ENCODE assay signal across 8 mouse cellular contexts in genomic region chr13:35798645-35799044, GRCm38 (mm10).
DNase-seq lines count a peak whose midpoint lies in the region; ATAC-seq and TF ChIP-seq lines count a peak whose summit lies in the region.

No protein-coding gene starts in this region.

- no peak overlapping the region for H3K4me3 ChIP-seq in kidney, adult 2 months (ENCODE audit: insufficient read depth, low read depth, low read length)
- H3K4me3 ChIP-seq in embryonic facial prominence, embryonic 11.5 days (ENCODE audit: low read depth, low read length) = no peak overlapping the region
- H3K4me3 ChIP-seq in liver, embryonic 13.5 days (replicated peaks) = no peak overlapping the region
- no peak overlapping the region for H3K4me3 ChIP-seq in stomach, postnatal 0 days (ENCODE audit: low read depth, low read length)
- no peak overlapping the region for H3K4me3 ChIP-seq in kidney, embryonic 15.5 days (replicated peaks)

- TF ChIP-seq EP300 in stomach, postnatal 0 days (optimal IDR thresholded peaks at IDR 0.05) = no peak

- no peaks in the 10 kb centered on the region; the same call in 1 of the 2 replicates for H3K9me3 ChIP-seq in embryonic facial prominence, embryonic 11.5 days (replicated peaks; ENCODE audit: control insufficient read depth, low read length)
- H3K9me3 ChIP-seq in liver, embryonic 13.5 days (replicated peaks) = no peaks in the 10 kb centered on the region
- H3K9me3 ChIP-seq in stomach, postnatal 0 days (ENCODE audit: control insufficient read depth, low read length) = no peaks in the 10 kb centered on the region
- no peaks in the 10 kb centered on the region for H3K9me3 ChIP-seq in kidney, embryonic 15.5 days (replicated peaks)

- no peaks in the 10 kb centered on the region for H3K27me3 ChIP-seq in kidney, adult 2 months (replicated peaks; ENCODE audit: control insufficient read depth, insufficient read depth, low read length)
- H3K27me3 ChIP-seq in embryonic facial prominence, embryonic 11.5 days (ENCODE audit: control insufficient read depth, insufficient read depth, low read length) = no peaks in the 10 kb centered on the region
- no peaks in the 10 kb centered on the region for H3K27me3 ChIP-seq in liver, embryonic 13.5 days
- no peaks in the 10 kb centered on the region for H3K27me3 ChIP-seq in stomach, postnatal 0 days (ENCODE audit: control insufficient read depth, insufficient read depth, low read length)
- H3K27me3 ChIP-seq in kidney, embryonic 15.5 days = no peaks in the 10 kb centered on the region

- no peaks in the 10 kb centered on the region for H3K36me3 ChIP-seq in kidney, adult 2 months (ENCODE audit: control insufficient read depth, insufficient read depth, low read length)
- H3K36me3 ChIP-seq in embryonic facial prominence, embryonic 11.5 days (replicated peaks; ENCODE audit: control insufficient read depth, insufficient read depth, low read depth, low read length) = no peaks in the 10 kb centered on the region
- no peaks in the 10 kb centered on the region for H3K36me3 ChIP-seq in liver, embryonic 13.5 days
- H3K36me3 ChIP-seq in stomach, postnatal 0 days (ENCODE audit: control insufficient read depth, insufficient read depth, low read length) = no peaks in the 10 kb centered on the region
- H3K36me3 ChIP-seq in kidney, embryonic 15.5 days = no peaks in the 10 kb centered on the region

- no peak overlapping the region for H3K4me2 ChIP-seq in embryonic facial prominence, embryonic 11.5 days (ENCODE audit: low read depth, low read length)
- no peak overlapping the region for H3K4me2 ChIP-seq in liver, embryonic 13.5 days
- no peak overlapping the region for H3K4me2 ChIP-seq in stomach, postnatal 0 days (replicated peaks; ENCODE audit: low read depth)
- no peak overlapping the region for H3K4me2 ChIP-seq in kidney, embryonic 15.5 days

- no peak overlapping the region for H3K9ac ChIP-seq in embryonic facial prominence, embryonic 11.5 days (replicated peaks; ENCODE audit: low read length)
- H3K9ac ChIP-seq in liver, embryonic 13.5 days = no peak overlapping the region
- no peak overlapping the region for H3K9ac ChIP-seq in stomach, postnatal 0 days (ENCODE audit: low read length)
- H3K9ac ChIP-seq in kidney, embryonic 15.5 days = no peak overlapping the region

- TF ChIP-seq CTCF in kidney, adult 2 months (conservative IDR thresholded peaks at IDR 0.05; ENCODE audit: insufficient read depth, insufficient read length, low read depth, low read length) = peak; percentile 51
- TF ChIP-seq CTCF in stomach, postnatal 0 days (IDR thresholded peaks at IDR 0.05; ENCODE audit: low read depth) = peak; percentile 70

- H3K27ac ChIP-seq in kidney, adult 2 months (ENCODE audit: insufficient read depth, low read depth, low read length) = no peak overlapping the region
- H3K27ac ChIP-seq in embryonic facial prominence, embryonic 11.5 days (replicated peaks; ENCODE audit: low read depth, low read length) = no peak overlapping the region
- peak overlapping the region; percentile 95; the same call in 1 of the 2 replicates for H3K27ac ChIP-seq in liver, embryonic 13.5 days
- H3K27ac ChIP-seq in stomach, postnatal 0 days (replicated peaks) = no peak overlapping the region
- no peak overlapping the region for H3K27ac ChIP-seq in kidney, embryonic 15.5 days

- TF ChIP-seq POLR2A in kidney, adult 2 months (IDR thresholded peaks at IDR 0.05; ENCODE audit: low read depth, low read length) = no peak

- no peaks in the 10 kb centered on the region for H3K4me1 ChIP-seq in kidney, adult 2 months (ENCODE audit: control insufficient read depth, insufficient read depth, low read length)
- H3K4me1 ChIP-seq in embryonic facial prominence, embryonic 11.5 days (ENCODE audit: control insufficient read depth, insufficient read depth, low read length) = no peaks in the 10 kb centered on the region
- H3K4me1 ChIP-seq in liver, embryonic 13.5 days (replicated peaks) = peaks cover 87% of the 10 kb centered on the region
- H3K4me1 ChIP-seq in stomach, postnatal 0 days (replicated peaks; ENCODE audit: control insufficient read depth, insufficient read depth) = no peaks in the 10 kb centered on the region
- peaks cover 22% of the 10 kb centered on the region for H3K4me1 ChIP-seq in kidney, embryonic 15.5 days

- 70% methylated on average over 9 of the region's 9 CpGs for WGBS in kidney, adult 2 months
- 73% methylated on average over 9 of the region's 9 CpGs for WGBS in embryonic facial prominence, embryonic 11.5 days
- 46% methylated on average over 9 of the region's 9 CpGs for WGBS in liver, embryonic 13.5 days (ENCODE audit: insufficient replicate concordance)
- 68% methylated on average over 9 of the region's 9 CpGs for WGBS in stomach, postnatal 0 days
- 72% methylated on average over 9 of the region's 9 CpGs for WGBS in kidney, embryonic 15.5 days

- ATAC-seq in embryonic facial prominence, embryonic 11.5 days (replicated peaks; ENCODE audit: insufficient number of reproducible peaks, low FRiP score, low TSS enrichment, low read depth) = no peak
- ATAC-seq in liver, embryonic 13.5 days (ENCODE audit: low read depth) = no peak
- no peak for ATAC-seq in stomach, postnatal 0 days (ENCODE audit: low FRiP score, low TSS enrichment)
- ATAC-seq in kidney, embryonic 15.5 days (replicated peaks; ENCODE audit: low FRiP score) = no peak

- peak; percentile 24 for DNase-seq in kidney, adult 2 months
- no peak for DNase-seq in kidney, adult 11 months
- peak; percentile 43 to 55 for DNase-seq in B cell, adult 2 months
- peak; percentile 60 for DNase-seq in ZHBTc4 (ENCODE audit: low read depth, low spot score)
- DNase-seq in embryonic facial prominence, embryonic 11.5 days (ENCODE audit: low spot score) = peak; percentile 51
- DNase-seq in liver, embryonic 13.5 days = peak; percentile 51
- DNase-seq in stomach, postnatal 0 days (ENCODE audit: low spot score) = peak; percentile 29
